Mouse (Mus musculus): ENCODE data around the gene 2810006K23Rik. TPM values are rescaled to one million over a fixed set of nuclear protein-coding genes. Genes with fewer than 3 reads are reported as not detected.

2810006K23Rik gene
- total RNA-seq, 2 experiments from 2014 or later: 5.1 to 8.4 TPM

GRCm38 (mm10) chr5:124376401-124376800 is 48.5 kb downstream of the 2810006K23Rik start:
- no peak for ATAC-seq (replicated peaks; ENCODE audit: low FRiP score, poor library complexity, severe bottlenecking)

GRCm38 (mm10) chr5:124377149-124377548 is 49.3 kb downstream of the 2810006K23Rik start:
- no peak for ATAC-seq (replicated peaks; ENCODE audit: low FRiP score, poor library complexity, severe bottlenecking)

- no peak for ATAC-seq (replicated peaks; ENCODE audit: low FRiP score, poor library complexity, severe bottlenecking)
These were observed 52.2 kb downstream of the 2810006K23Rik start for GRCm38 (mm10) chr5:124380121-124380520.

- ATAC-seq (replicated peaks; ENCODE audit: low FRiP score, poor library complexity, severe bottlenecking): 0 out of 2 replicates have a peak, but pooled peaks have one; percentile 46
These were observed 60.0 kb downstream of the 2810006K23Rik start for GRCm38 (mm10) chr5:124387932-124388331.

Other genes starting within 250 kb of the 2810006K23Rik start
- gene Abcb9, start 232.3 kb upstream of the 2810006K23Rik start, total RNA-seq (2015; ENCODE audit: low replicate concordance): 22.3 and 24.7 TPM in 2 replicates
- gene Abcb9, start 232.3 kb upstream of the 2810006K23Rik start, total RNA-seq (2017; ENCODE audit: low replicate concordance): 23.8 and 25.2 TPM in 2 replicates
- 2.5 TPM in 1 of 2 replicates, not detected in the other for gene Ogfod2, start 215.8 kb upstream of the 2810006K23Rik start, total RNA-seq (2015; ENCODE audit: low replicate concordance)
- gene Ogfod2, start 215.8 kb upstream of the 2810006K23Rik start, total RNA-seq (2017; ENCODE audit: low replicate concordance): 3.5 and 15.1 TPM in 2 replicates
- 22.6 and 57.3 TPM in 2 replicates for gene Arl6ip4, start 212.0 kb upstream of the 2810006K23Rik start, total RNA-seq (2015; ENCODE audit: low replicate concordance)
- gene Arl6ip4, start 212.0 kb upstream of the 2810006K23Rik start, total RNA-seq (2017; ENCODE audit: low replicate concordance): 21.8 and 56.7 TPM in 2 replicates
- 0.42 and 2.5 TPM in 2 replicates for gene Pitpnm2, start 78.3 kb upstream of the 2810006K23Rik start, total RNA-seq (2015; ENCODE audit: low replicate concordance)
- 0.51 and 0.76 TPM in 2 replicates for gene Pitpnm2, start 78.3 kb upstream of the 2810006K23Rik start, total RNA-seq (2017; ENCODE audit: low replicate concordance)
- 39.0 and 47.6 TPM in 2 replicates for gene Mphosph9, start 117 bp upstream of the 2810006K23Rik start, total RNA-seq (2015; ENCODE audit: low replicate concordance)
- gene Mphosph9, start 117 bp upstream of the 2810006K23Rik start, total RNA-seq (2017; ENCODE audit: low replicate concordance): 54.2 and 56.6 TPM in 2 replicates
- gene Cdk2ap1, start 35.0 kb downstream of the 2810006K23Rik start, total RNA-seq (2015; ENCODE audit: low replicate concordance): 80.5 and 89.0 TPM in 2 replicates
- gene Cdk2ap1, start 35.0 kb downstream of the 2810006K23Rik start, total RNA-seq (2017; ENCODE audit: low replicate concordance): 70.8 and 92.4 TPM in 2 replicates
- gene Sbno1, start 97.9 kb downstream of the 2810006K23Rik start, total RNA-seq (2015; ENCODE audit: low replicate concordance): 43.6 and 59.9 TPM in 2 replicates
- gene Sbno1, start 97.9 kb downstream of the 2810006K23Rik start, total RNA-seq (2017; ENCODE audit: low replicate concordance): 84.5 and 106 TPM in 2 replicates
- gene Kmt5a, start 111.8 kb downstream of the 2810006K23Rik start, total RNA-seq (2015; ENCODE audit: low replicate concordance): 307 and 377 TPM in 2 replicates
- 344 and 488 TPM in 2 replicates for gene Kmt5a, start 111.8 kb downstream of the 2810006K23Rik start, total RNA-seq (2017; ENCODE audit: low replicate concordance)
- 7.1 and 7.9 TPM in 2 replicates for gene Rilpl2, start 150.3 kb downstream of the 2810006K23Rik start, total RNA-seq (2015; ENCODE audit: low replicate concordance)
- 5.3 and 7.0 TPM in 2 replicates for gene Rilpl2, start 150.3 kb downstream of the 2810006K23Rik start, total RNA-seq (2017; ENCODE audit: low replicate concordance)
- gene Snrnp35, start 155.0 kb downstream of the 2810006K23Rik start, total RNA-seq (2015; ENCODE audit: low replicate concordance): 1.7 and 7.9 TPM in 2 replicates
- gene Snrnp35, start 155.0 kb downstream of the 2810006K23Rik start, total RNA-seq (2017; ENCODE audit: low replicate concordance): 9.0 TPM in 1 of 2 replicates, not detected in the other
- not detected in 2 replicates for gene Rilpl1, start 203.3 kb downstream of the 2810006K23Rik start, total RNA-seq (2015; ENCODE audit: low replicate concordance)
- gene Rilpl1, start 203.3 kb downstream of the 2810006K23Rik start, total RNA-seq (2017; ENCODE audit: low replicate concordance): not detected in 2 replicates
- 454 and 638 TPM in 2 replicates for gene Tmed2, start 212.6 kb downstream of the 2810006K23Rik start, total RNA-seq (2015; ENCODE audit: low replicate concordance)
- gene Tmed2, start 212.6 kb downstream of the 2810006K23Rik start, total RNA-seq (2017; ENCODE audit: low replicate concordance): 524 and 584 TPM in 2 replicates
- 5.8 and 9.6 TPM in 2 replicates for gene Ddx55, start 224.8 kb downstream of the 2810006K23Rik start, total RNA-seq (2015; ENCODE audit: low replicate concordance)
- 5.0 and 10.5 TPM in 2 replicates for gene Ddx55, start 224.8 kb downstream of the 2810006K23Rik start, total RNA-seq (2017; ENCODE audit: low replicate concordance)

All from erythroid progenitor cell, adult 5-6 weeks (primary cell).